Mouse (Mus musculus) intestine, postnatal 0 days (tissue): ENCODE data around the gene Kcne2. TPM values are rescaled to one million over a fixed set of nuclear protein-coding genes. Genes with fewer than 3 reads are reported as not detected.
A peak's percentile ranks its signal among the peaks of the same experiment; 100 is the strongest.

Experiments
- ATAC-seq: fragments of 200-750 bp; cut with Nextera tagmentation; 2 replicates; pipeline ENCODE4 v1.8.0; 2017; ENCODE audit warnings: mild to moderate bottlenecking, moderate TSS enrichment, moderate library complexity
- H3K27ac ChIP-seq: fragments of 300-500 bp; sonication (generic); 2 replicates; pipeline ENCODE4 v1.5.1; 2014; ENCODE audit warnings: mild to moderate bottlenecking, low read depth, low read length, moderate library complexity
- H3K27me3 ChIP-seq: fragments of 300-500 bp; sonication (generic); replicated peaks from 2 replicates; pipeline ENCODE4 v1.6.1; 2014; ENCODE audit warnings: low read length, mixed read lengths; ENCODE audit not compliant: control insufficient read depth, insufficient read depth
- H3K36me3 ChIP-seq: fragments of 300-500 bp; sonication (generic); 2 replicates; pipeline ENCODE4 v1.6.1; 2014; ENCODE audit warnings: mild to moderate bottlenecking, moderate library complexity; ENCODE audit not compliant: control insufficient read depth, insufficient read depth
- H3K4me1 ChIP-seq: fragments of 300-500 bp; sonication (generic); replicated peaks from 2 replicates; pipeline ENCODE4 v1.6.1; 2014; ENCODE audit warnings: antibody characterized with exemption, low read length, mixed read lengths; ENCODE audit not compliant: control insufficient read depth, insufficient read depth
- H3K4me2 ChIP-seq: fragments of 300-500 bp; sonication (generic); replicated peaks from 2 replicates; pipeline ENCODE4 v1.6.1; 2014; ENCODE audit warnings: low read depth, mild to moderate bottlenecking, moderate library complexity
- H3K4me3 ChIP-seq: fragments of 300-500 bp; sonication (generic); 2 replicates; pipeline ENCODE4 v1.5.1; 2014; ENCODE audit warnings: low read depth, low read length
- H3K9ac ChIP-seq: fragments of 300-500 bp; sonication (generic); 2 replicates; pipeline ENCODE4 v1.6.1; 2014; ENCODE audit warnings: mild to moderate bottlenecking, low read depth, low read length
- H3K9me3 ChIP-seq: fragments of 300-500 bp; sonication (generic); 2 replicates; pipeline ENCODE4 v1.6.1; 2016; ENCODE audit warnings: mixed run types; ENCODE audit not compliant: control insufficient read depth
- CTCF ChIP-seq: sonication (generic); IDR thresholded peaks from 2 replicates; pipeline ENCODE4 v1.5.1; 2016; ENCODE audit warnings: low read depth, mild to moderate bottlenecking, control low read depth, antibody characterized with exemption, moderate library complexity
- WGBS: fragments of 180-500 bp; shearing (Covaris S2); extraction: QIAGEN DNeasy Blood & Tissue Kit; methylation state at CpG from one replicate; pipeline ENCODE4 v1.1.7; 2014; 5-methylcytosine and 5-hydroxymethylcytosine counted together
- polyA plus RNA-seq: library from polyadenylated mRNA; unstranded; fragments of >200 nt; fragmentation: Nextera tagmentation; extraction: Ambion mirVana; gene quantifications from 2 replicates; pipeline ENCODE4 v1.2.1, GENCODE M21; 2015

Gene Kcne2
- polyA plus RNA-seq, 1 experiment from 2014 or later: 0.09 TPM

GRCm38 (mm10) chr16:92319353-92320109, 27.3 kb downstream of the Kcne2 start:
- ATAC-seq: no peak
- H3K4me3 ChIP-seq: no peak overlapping the region
- no peaks in the 10 kb centered on the region for H3K4me1 ChIP-seq
- H3K27me3 ChIP-seq: no peaks in the 10 kb centered on the region
- peak; percentile 70 for TF ChIP-seq CTCF
- no peak overlapping the region for H3K9ac ChIP-seq
- H3K36me3 ChIP-seq: no peaks in the 10 kb centered on the region
- H3K9me3 ChIP-seq: no peaks in the 10 kb centered on the region
- no peak overlapping the region for H3K4me2 ChIP-seq
- 60% methylated on average over 20 of the region's 20 CpGs for WGBS
- no peak overlapping the region for H3K27ac ChIP-seq

DNA sequence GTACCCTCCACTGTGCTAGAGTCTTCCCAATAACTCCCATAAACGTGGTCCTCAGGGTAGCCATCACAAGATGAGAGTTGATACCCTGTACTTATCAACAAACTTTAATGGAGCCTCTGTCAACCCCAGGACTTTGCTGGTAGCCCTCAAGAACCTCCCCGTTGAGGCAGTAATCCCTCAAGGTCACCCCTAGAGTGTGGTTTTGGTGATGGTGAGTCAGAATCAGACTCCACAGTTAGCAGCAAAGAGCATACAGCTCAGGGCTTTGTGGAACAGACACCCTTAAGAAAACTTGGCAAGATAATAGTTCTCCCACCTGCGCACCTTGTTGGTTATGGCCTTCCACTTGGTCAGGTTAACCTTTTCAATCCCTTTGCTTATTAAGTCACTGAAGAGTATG, 28.2 kb downstream of the Kcne2 start:
- Histone ChIP-seq H3K27me3 (no peaks in the 10 kb centered on the region), H3K9ac (no peak overlapping the region), H3K4me1 (no peaks in the 10 kb centered on the region), H3K9me3 (no peaks in the 10 kb centered on the region), H3K4me2 (no peak overlapping the region), H3K36me3 (no peaks in the 10 kb centered on the region), H3K27ac (no peak overlapping the region), H3K4me3 (no peak overlapping the region)
- no peak for ATAC-seq
- WGBS: 84% methylated on average over 3 of the region's 3 CpGs
- TF ChIP-seq CTCF: no peak

GRCm38 (mm10) chr16:92321341-92321740, 29.2 kb downstream of the Kcne2 start, which contains the start of gene Fam243:
Fam243 (minus strand) TSS chr16:92321441.
- Histone ChIP-seq H3K4me1 (no peaks in the 10 kb centered on the region), H3K27ac (no peak within 1 kb of the TSS), H3K4me2 (no peak within 1 kb of the TSS), H3K27me3 (no peaks in the 10 kb centered on the region), H3K9ac (no peak within 1 kb of the TSS), H3K36me3 (no peaks in the 10 kb centered on the region), H3K9me3 (no peaks in the 10 kb centered on the region), H3K4me3 (no peak within 1 kb of the TSS)
- TF ChIP-seq CTCF: no peak
- ATAC-seq: no peak
- 91% methylated on average over 8 of the region's 8 CpGs for WGBS

DNA sequence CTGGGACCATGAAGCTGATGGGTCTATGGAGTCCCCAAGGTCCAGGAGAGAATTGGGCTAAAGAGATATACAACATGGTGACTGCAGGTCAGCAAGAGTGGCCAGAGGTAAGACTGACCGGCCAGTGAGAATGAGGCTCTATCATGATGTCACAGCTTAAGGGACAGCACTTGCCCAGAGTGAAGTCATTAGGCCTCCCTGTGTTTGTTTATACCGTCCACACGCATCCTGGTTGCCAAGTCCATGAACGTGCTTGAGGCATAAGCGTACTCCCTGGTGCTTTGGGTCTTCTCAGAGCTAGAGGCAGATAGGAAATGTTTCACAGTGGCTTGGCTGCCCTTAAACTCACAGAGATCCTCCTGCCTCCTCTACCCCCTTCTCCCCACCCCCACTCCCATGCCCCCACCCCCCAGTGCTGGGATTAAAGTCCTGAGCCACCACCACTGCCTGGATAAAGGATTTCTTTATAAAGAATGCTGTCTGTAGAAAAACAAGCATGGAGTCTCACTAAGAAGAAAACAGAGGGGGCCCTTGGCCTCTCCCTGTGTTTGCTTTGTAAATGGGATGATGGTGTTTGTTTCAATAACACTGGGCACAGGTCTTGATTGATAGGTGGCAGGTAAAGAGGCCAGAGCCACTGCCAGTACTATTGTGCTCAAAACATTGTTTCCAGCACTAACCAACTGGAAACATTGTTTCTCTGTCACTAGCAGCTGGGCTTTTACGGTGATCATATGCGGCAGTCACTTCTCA, 32.3 kb downstream of the Kcne2 start:
- Histone ChIP-seq H3K9ac (no peak overlapping the region), H3K27ac (no peak overlapping the region), H3K4me3 (no peak overlapping the region), H3K36me3 (no peaks in the 10 kb centered on the region), H3K4me1 (no peaks in the 10 kb centered on the region), H3K4me2 (no peak overlapping the region), H3K27me3 (no peaks in the 10 kb centered on the region), H3K9me3 (no peaks in the 10 kb centered on the region)
- no peak for ATAC-seq
- WGBS: 39% methylated on average over 7 of the region's 7 CpGs
- no peak for TF ChIP-seq CTCF

GRCm38 (mm10) chr16:92325062-92325406, 32.8 kb downstream of the Kcne2 start:
- H3K4me1 ChIP-seq: no peaks in the 10 kb centered on the region
- 59% methylated on average over 1 of the region's 1 CpGs for WGBS
- H3K36me3 ChIP-seq: no peaks in the 10 kb centered on the region
- TF ChIP-seq CTCF: no peak
- no peaks in the 10 kb centered on the region for H3K9me3 ChIP-seq
- H3K9ac ChIP-seq: no peak overlapping the region
- no peak overlapping the region for H3K4me2 ChIP-seq
- no peak overlapping the region for H3K4me3 ChIP-seq
- H3K27me3 ChIP-seq: no peaks in the 10 kb centered on the region
- no peak overlapping the region for H3K27ac ChIP-seq
- no peak for ATAC-seq

GRCm38 (mm10) chr16:92327911-92328310, 35.7 kb downstream of the Kcne2 start:
- 83% methylated on average over 10 of the region's 10 CpGs for WGBS
- Histone ChIP-seq H3K4me2 (no peak overlapping the region), H3K36me3 (no peaks in the 10 kb centered on the region), H3K27me3 (no peaks in the 10 kb centered on the region), H3K4me3 (no peak overlapping the region), H3K9me3 (no peaks in the 10 kb centered on the region), H3K4me1 (no peaks in the 10 kb centered on the region), H3K27ac (no peak overlapping the region), H3K9ac (no peak overlapping the region)
- TF ChIP-seq CTCF: no peak
- ATAC-seq: no peak
